Mouse (Mus musculus): ENCODE data around the gene Ano6. TPM values are rescaled to one million over a fixed set of nuclear protein-coding genes. Genes with fewer than 3 reads are reported as not detected.

Ano6 gene
- polyA plus RNA-seq, 1 experiment from 2014 or later: 32.4 TPM

Small RNA genes within 50 kb of the gene (microRNA-seq; reads per million reads assigned to microRNA genes)
- gene Gm25070: not detected

Other genes with a start within 250 kb of the Ano6 start
- gene Dbx2, start 134.9 kb upstream of the Ano6 start, polyA plus RNA-seq (2016; fragmentation: Nextera tagmentation; extraction: Ambion mirVana): 0.25 and 0.67 TPM in 2 replicates